Mouse (Mus musculus): ENCODE measurements around the gene Myl3. TPM values are rescaled to one million over a fixed set of nuclear protein-coding genes. Genes with fewer than 3 reads are reported as not detected.
A peak's percentile ranks its signal among the peaks of the same experiment; 100 is the strongest.

Gene Myl3
- polyA plus RNA-seq, 1 experiment from 2014 or later = 0.72 TPM

DNA sequence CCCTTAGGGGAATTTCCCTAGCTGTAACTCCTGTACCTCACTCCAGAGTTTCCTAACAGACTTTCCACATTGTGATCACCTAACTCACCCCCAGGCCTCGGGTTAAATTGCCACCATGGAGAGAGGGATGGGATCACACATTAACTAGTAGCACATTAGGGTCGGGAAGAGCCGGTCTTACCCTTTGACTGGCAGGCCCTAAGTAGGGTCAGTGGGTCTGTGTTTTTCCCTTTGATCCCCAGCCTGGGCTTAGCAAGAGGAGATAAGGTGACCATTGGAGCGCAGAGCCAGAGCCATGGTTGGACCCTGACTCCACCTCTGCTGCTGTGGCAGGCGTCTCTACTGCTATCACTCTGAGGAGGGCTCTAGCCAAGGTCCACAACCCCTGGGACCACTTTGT, 4.1 kb downstream of the Myl3 start:
- ATAC-seq (ENCODE audit: insufficient number of reproducible peaks, insufficient read depth, low FRiP score, low read depth) = no peak
- H3K4me1 ChIP-seq (ENCODE audit: control insufficient read depth, insufficient read depth, low read length) = peaks cover 1% of the 10 kb centered on the region; the same call in 1 of the 2 replicates
- no peak overlapping the region for H3K4me2 ChIP-seq (replicated peaks; ENCODE audit: low read depth, low read length)
- no peaks in the 10 kb centered on the region for H3K9me3 ChIP-seq (ENCODE audit: control insufficient read depth, low read depth, low read length)
- WGBS = 39% methylated on average over 5 of the region's 5 CpGs
- H3K27ac ChIP-seq (ENCODE audit: low read length) = no peak overlapping the region
- H3K4me3 ChIP-seq (ENCODE audit: low read depth, low read length) = no peak overlapping the region
- H3K9ac ChIP-seq (replicated peaks; ENCODE audit: low read depth, low read length) = no peak overlapping the region
- no peaks in the 10 kb centered on the region for H3K36me3 ChIP-seq (ENCODE audit: control insufficient read depth, insufficient read depth, low read length)
- peaks cover 12% of the 10 kb centered on the region; the same call in 1 of the 2 replicates for H3K27me3 ChIP-seq (ENCODE audit: control insufficient read depth, insufficient read depth, low read length)

GRCm38 (mm10) chr9:110746238-110746637, 4.6 kb downstream of the Myl3 start:
- peaks cover 6% of the 10 kb centered on the region; the same call in 1 of the 2 replicates for H3K4me1 ChIP-seq (ENCODE audit: control insufficient read depth, insufficient read depth, low read length)
- 41% methylated on average over 5 of the region's 5 CpGs for WGBS
- no peaks in the 10 kb centered on the region for H3K9me3 ChIP-seq (ENCODE audit: control insufficient read depth, low read depth, low read length)
- ATAC-seq (ENCODE audit: insufficient number of reproducible peaks, insufficient read depth, low FRiP score, low read depth) = no peak
- H3K27me3 ChIP-seq (ENCODE audit: control insufficient read depth, insufficient read depth, low read length) = peaks cover 12% of the 10 kb centered on the region; the same call in 1 of the 2 replicates
- no peak overlapping the region for H3K27ac ChIP-seq (ENCODE audit: low read length)
- H3K9ac ChIP-seq (replicated peaks; ENCODE audit: low read depth, low read length) = no peak overlapping the region
- no peak overlapping the region for H3K4me3 ChIP-seq (ENCODE audit: low read depth, low read length)
- no peak overlapping the region for H3K4me2 ChIP-seq (replicated peaks; ENCODE audit: low read depth, low read length)
- H3K36me3 ChIP-seq (ENCODE audit: control insufficient read depth, insufficient read depth, low read length) = no peaks in the 10 kb centered on the region

DNA sequence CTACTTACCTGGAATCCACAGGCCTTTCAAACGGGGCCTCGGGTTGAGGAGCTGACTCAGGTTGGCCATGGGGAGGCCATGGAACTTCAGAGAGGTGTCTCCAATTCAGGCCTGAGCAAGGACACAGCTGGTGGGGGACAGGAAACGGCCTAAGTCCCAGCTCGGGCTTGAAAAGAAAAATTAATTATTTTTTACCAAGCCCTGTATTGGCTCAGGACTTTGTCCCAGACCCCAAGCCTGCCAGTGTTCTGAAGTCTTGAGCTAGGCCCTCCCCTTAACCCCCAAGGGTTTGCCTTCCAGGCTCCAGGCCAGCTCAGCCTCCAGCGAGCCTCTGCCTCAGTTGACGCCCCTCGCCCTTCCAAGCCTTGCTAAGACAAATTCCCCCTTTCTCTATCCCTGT, 5.3 kb downstream of the Myl3 start, which contains the start of gene Pth1r:
Pth1r (minus strand) TSS at position 185 of the 400 bp plus-strand sequence.
- Histone ChIP-seq H3K4me1 (ENCODE audit: control insufficient read depth, insufficient read depth, low read length) (peaks cover 9% of the 10 kb centered on the region; the same call in 1 of the 2 replicates), H3K4me3 (ENCODE audit: low read depth, low read length) (no peak within 1 kb of the TSS), H3K27me3 (ENCODE audit: control insufficient read depth, insufficient read depth, low read length) (peaks cover 12% of the 10 kb centered on the region; the same call in 1 of the 2 replicates), H3K4me2 (replicated peaks; ENCODE audit: low read depth, low read length) (no peak within 1 kb of the TSS), H3K27ac (ENCODE audit: low read length) (no peak within 1 kb of the TSS), H3K9ac (replicated peaks; ENCODE audit: low read depth, low read length) (no peak within 1 kb of the TSS), H3K9me3 (ENCODE audit: control insufficient read depth, low read depth, low read length) (no peaks in the 10 kb centered on the region), H3K36me3 (ENCODE audit: control insufficient read depth, insufficient read depth, low read length) (no peaks in the 10 kb centered on the region)
- 58% methylated on average over 7 of the region's 7 CpGs for WGBS
- no peak for ATAC-seq (ENCODE audit: insufficient number of reproducible peaks, insufficient read depth, low FRiP score, low read depth)

GRCm38 (mm10) chr9:110748451-110748850, 6.8 kb downstream of the Myl3 start:
- Histone ChIP-seq H3K9ac (replicated peaks; ENCODE audit: low read depth, low read length) (no peak overlapping the region), H3K27ac (ENCODE audit: low read length) (no peak overlapping the region), H3K4me2 (replicated peaks; ENCODE audit: low read depth, low read length) (no peak overlapping the region), H3K4me1 (ENCODE audit: control insufficient read depth, insufficient read depth, low read length) (peaks cover 9% of the 10 kb centered on the region; the same call in 1 of the 2 replicates), H3K9me3 (ENCODE audit: control insufficient read depth, low read depth, low read length) (no peaks in the 10 kb centered on the region), H3K36me3 (ENCODE audit: control insufficient read depth, insufficient read depth, low read length) (no peaks in the 10 kb centered on the region), H3K27me3 (ENCODE audit: control insufficient read depth, insufficient read depth, low read length) (peaks cover 12% of the 10 kb centered on the region; the same call in 1 of the 2 replicates), H3K4me3 (ENCODE audit: low read depth, low read length) (no peak overlapping the region)
- 55% methylated on average over 2 of the region's 2 CpGs for WGBS
- ATAC-seq (ENCODE audit: insufficient number of reproducible peaks, insufficient read depth, low FRiP score, low read depth) = no peak

GRCm38 (mm10) chr9:110750404-110751187, 8.9 kb downstream of the Myl3 start:
- ATAC-seq (ENCODE audit: insufficient number of reproducible peaks, insufficient read depth, low FRiP score, low read depth) = peak; percentile 64; the same call in 1 of the 2 replicates
- no peak overlapping the region for H3K27ac ChIP-seq (ENCODE audit: low read length)
- no peak overlapping the region for H3K9ac ChIP-seq (replicated peaks; ENCODE audit: low read depth, low read length)

DNA sequence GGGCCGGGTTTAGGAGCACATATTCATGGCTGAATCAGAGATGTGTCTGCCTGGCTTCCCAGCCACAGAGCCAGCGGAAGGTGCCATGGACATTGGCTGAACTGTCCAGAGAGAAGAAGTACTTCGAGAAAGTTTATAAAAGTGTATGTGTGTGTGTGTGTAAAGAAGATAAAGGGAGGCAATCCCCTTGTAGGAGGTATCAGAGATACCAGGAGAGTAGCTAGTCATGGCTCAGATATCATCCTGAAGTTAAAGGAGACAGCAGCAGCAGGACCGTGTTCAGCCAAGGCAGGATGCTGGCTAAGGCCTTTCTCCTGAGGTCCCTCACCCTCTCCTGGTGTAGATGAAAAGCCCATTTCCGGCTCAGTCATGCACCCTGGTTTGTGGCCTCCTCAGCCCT, 9.8 kb downstream of the Myl3 start:
- H3K4me1 ChIP-seq (ENCODE audit: control insufficient read depth, insufficient read depth, low read length) = peaks cover 9% of the 10 kb centered on the region; the same call in 1 of the 2 replicates
- no peaks in the 10 kb centered on the region for H3K9me3 ChIP-seq (ENCODE audit: control insufficient read depth, low read depth, low read length)
- H3K9ac ChIP-seq (replicated peaks; ENCODE audit: low read depth, low read length) = no peak overlapping the region
- no peaks in the 10 kb centered on the region for H3K27me3 ChIP-seq (ENCODE audit: control insufficient read depth, insufficient read depth, low read length)
- H3K27ac ChIP-seq (ENCODE audit: low read length) = no peak overlapping the region
- H3K4me3 ChIP-seq (ENCODE audit: low read depth, low read length) = no peak overlapping the region
- ATAC-seq (ENCODE audit: insufficient number of reproducible peaks, insufficient read depth, low FRiP score, low read depth) = no peak
- 71% methylated on average over 5 of the region's 5 CpGs for WGBS
- H3K36me3 ChIP-seq (ENCODE audit: control insufficient read depth, insufficient read depth, low read length) = no peaks in the 10 kb centered on the region
- no peak overlapping the region for H3K4me2 ChIP-seq (replicated peaks; ENCODE audit: low read depth, low read length)

More at GRCm38 (mm10) chr9:110750404-110751187, 8.9 kb downstream of the Myl3 start:
- WGBS = 27% methylated on average over 14 of the region's 14 CpGs
- Histone ChIP-seq H3K9me3 (ENCODE audit: control insufficient read depth, low read depth, low read length) (no peaks in the 10 kb centered on the region), H3K27me3 (ENCODE audit: control insufficient read depth, insufficient read depth, low read length) (no peaks in the 10 kb centered on the region), H3K36me3 (ENCODE audit: control insufficient read depth, insufficient read depth, low read length) (no peaks in the 10 kb centered on the region), H3K4me1 (ENCODE audit: control insufficient read depth, insufficient read depth, low read length) (peaks cover 9% of the 10 kb centered on the region; the same call in 1 of the 2 replicates), H3K4me3 (ENCODE audit: low read depth, low read length) (no peak overlapping the region), H3K4me2 (replicated peaks; ENCODE audit: low read depth, low read length) (no peak overlapping the region)

DNA sequence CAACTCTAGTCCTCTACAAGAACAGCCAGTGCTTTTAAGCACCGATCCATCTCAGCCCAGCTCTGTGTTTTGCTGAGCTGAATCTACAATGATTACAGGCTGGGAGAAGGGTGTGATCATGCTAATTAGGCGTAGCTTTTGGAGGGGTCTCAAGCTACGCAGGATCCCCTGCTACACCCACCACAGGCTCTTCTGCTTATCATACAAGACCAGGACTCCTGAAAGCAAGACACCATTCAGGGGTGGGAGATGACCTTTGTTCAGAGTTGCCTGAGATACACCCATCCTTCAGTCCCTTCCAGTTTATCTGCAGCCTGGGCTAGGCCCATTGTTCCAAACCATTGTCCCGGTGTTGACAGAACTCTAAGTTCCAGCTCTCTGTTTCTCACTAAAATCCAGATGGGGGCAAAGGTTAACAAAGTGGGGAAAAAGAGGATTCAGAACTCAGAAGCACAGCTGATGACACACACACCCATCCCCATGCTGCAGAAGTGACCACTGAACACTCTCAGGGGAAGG, 11.3 kb downstream of the Myl3 start:
- no peak overlapping the region for H3K4me3 ChIP-seq (ENCODE audit: low read depth, low read length)
- H3K27me3 ChIP-seq (ENCODE audit: control insufficient read depth, insufficient read depth, low read length) = no peaks in the 10 kb centered on the region
- H3K9ac ChIP-seq (replicated peaks; ENCODE audit: low read depth, low read length) = no peak overlapping the region
- ATAC-seq (ENCODE audit: insufficient number of reproducible peaks, insufficient read depth, low FRiP score, low read depth) = no peak
- peaks cover 9% of the 10 kb centered on the region; the same call in 1 of the 2 replicates for H3K4me1 ChIP-seq (ENCODE audit: control insufficient read depth, insufficient read depth, low read length)
- no peaks in the 10 kb centered on the region for H3K9me3 ChIP-seq (ENCODE audit: control insufficient read depth, low read depth, low read length)
- no peak overlapping the region for H3K4me2 ChIP-seq (replicated peaks; ENCODE audit: low read depth, low read length)
- no peaks in the 10 kb centered on the region for H3K36me3 ChIP-seq (ENCODE audit: control insufficient read depth, insufficient read depth, low read length)
- WGBS = 77% methylated on average over 4 of the region's 4 CpGs
- H3K27ac ChIP-seq (ENCODE audit: low read length) = no peak overlapping the region

DNA sequence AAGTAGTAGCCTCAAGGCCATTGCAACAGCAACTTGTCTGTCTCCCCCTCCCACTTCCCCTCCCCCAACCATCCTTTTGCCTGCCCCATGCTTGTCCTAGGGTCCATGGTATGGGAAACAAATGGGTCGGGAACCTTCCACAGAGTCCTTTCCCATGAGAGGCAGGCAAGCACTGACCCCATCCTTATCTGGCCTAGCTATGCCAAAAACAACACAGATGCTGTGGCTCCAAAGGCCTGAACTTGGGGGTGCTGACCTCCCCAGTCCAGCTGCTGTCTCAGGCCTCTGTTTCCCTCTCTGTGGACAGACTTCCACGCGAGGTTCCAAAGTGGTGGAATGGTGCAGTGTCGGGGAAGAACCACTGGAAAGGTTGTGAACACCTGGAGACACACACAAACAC, 12.1 kb downstream of the Myl3 start:
- H3K36me3 ChIP-seq (ENCODE audit: control insufficient read depth, insufficient read depth, low read length) = no peaks in the 10 kb centered on the region
- no peaks in the 10 kb centered on the region for H3K27me3 ChIP-seq (ENCODE audit: control insufficient read depth, insufficient read depth, low read length)
- H3K4me2 ChIP-seq (replicated peaks; ENCODE audit: low read depth, low read length) = no peak overlapping the region
- no peak overlapping the region for H3K27ac ChIP-seq (ENCODE audit: low read length)
- WGBS = 75% methylated on average over 4 of the region's 4 CpGs
- H3K9ac ChIP-seq (replicated peaks; ENCODE audit: low read depth, low read length) = no peak overlapping the region
- H3K4me1 ChIP-seq (ENCODE audit: control insufficient read depth, insufficient read depth, low read length) = peaks cover 9% of the 10 kb centered on the region; the same call in 1 of the 2 replicates
- ATAC-seq (ENCODE audit: insufficient number of reproducible peaks, insufficient read depth, low FRiP score, low read depth) = no peak
- H3K9me3 ChIP-seq (ENCODE audit: control insufficient read depth, low read depth, low read length) = no peaks in the 10 kb centered on the region
- H3K4me3 ChIP-seq (ENCODE audit: low read depth, low read length) = no peak overlapping the region
